Comparison of ENCODE assay signal across 8 mouse cellular contexts in the genomic region with DNA sequence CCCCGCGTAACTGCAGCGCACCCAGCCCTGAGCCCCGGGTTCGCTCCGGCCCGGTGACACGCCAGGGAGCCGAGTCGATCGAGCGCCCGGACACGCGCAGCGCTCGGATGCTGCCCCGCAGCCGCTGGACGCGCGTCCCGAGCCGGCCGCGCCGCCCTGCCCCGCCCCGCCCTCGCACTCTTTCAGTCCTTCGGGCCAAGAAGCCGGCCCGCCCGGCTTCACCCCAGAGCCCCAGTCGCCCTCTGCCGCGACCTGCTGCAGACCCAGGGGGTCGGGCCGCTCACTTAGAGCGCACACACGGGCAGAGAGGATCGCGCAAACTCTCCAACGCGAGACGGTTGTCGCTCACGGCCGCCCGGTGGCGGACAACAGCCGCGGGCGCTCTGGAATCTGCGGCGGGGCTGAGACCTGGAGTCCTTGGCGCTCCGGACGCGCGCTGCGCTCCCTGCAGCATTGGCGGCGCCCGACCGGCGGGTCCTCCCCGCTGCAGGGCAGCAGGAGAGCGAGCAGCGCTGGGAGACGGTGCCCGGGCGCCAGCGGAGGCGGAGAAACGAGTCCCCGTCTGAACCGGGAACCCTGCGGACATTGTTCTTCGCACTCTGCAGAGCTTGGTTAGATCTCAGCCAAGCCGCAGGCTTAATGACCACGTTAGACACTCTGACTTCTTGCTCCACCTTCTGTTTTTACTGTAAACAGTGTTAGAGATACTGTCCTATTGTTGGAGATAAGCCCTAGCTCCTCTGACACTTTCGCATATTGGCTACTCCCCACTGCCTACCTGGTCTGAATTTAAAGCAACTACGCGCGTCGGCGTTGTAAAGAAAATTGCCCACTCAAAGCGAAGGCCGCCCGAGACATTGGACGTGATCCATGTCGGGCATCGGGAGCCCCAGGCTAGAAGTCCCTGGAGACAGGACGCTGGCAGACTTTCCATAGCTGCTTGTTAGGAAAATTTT.
DNase-seq lines count a peak whose midpoint lies in the region; ATAC-seq and TF ChIP-seq lines count a peak whose summit lies in the region.

No protein-coding gene starts in this region.

- H3K4me3 ChIP-seq in forebrain, postnatal 0 days (ENCODE audit: low read depth, low read length): peak overlapping the region; percentile 93
- peak overlapping the region; percentile 87 for H3K4me3 ChIP-seq in lung, embryonic 16.5 days (ENCODE audit: low read length)

- peak; percentile 2 for ATAC-seq in forebrain, postnatal 0 days
- peak; percentile 46 for ATAC-seq in lung, embryonic 16.5 days (ENCODE audit: low read depth)

- peaks cover 7% of the 10 kb centered on the region; the same call in 1 of the 2 replicates for H3K4me1 ChIP-seq in forebrain, postnatal 0 days (ENCODE audit: insufficient read depth)
- H3K4me1 ChIP-seq in lung, embryonic 16.5 days (replicated peaks; ENCODE audit: control insufficient read depth, insufficient read depth, low read length): peaks cover 18% of the 10 kb centered on the region

- H3K36me3 ChIP-seq in forebrain, postnatal 0 days (ENCODE audit: insufficient read depth): no peaks in the 10 kb centered on the region
- H3K36me3 ChIP-seq in lung, embryonic 16.5 days (ENCODE audit: control insufficient read depth, insufficient read depth, low read length): no peaks in the 10 kb centered on the region

- intact Hi-C loops in heart, postnatal 36 days (cut with DNase I): loop anchor here (1.0 to 5.0 kb wide), 4 partner anchors 60 to 266 kb away; a partner anchor contains a TSS

- peak overlapping the region; percentile 80 for H3K4me2 ChIP-seq in forebrain, postnatal 0 days (ENCODE audit: low read depth)
- peak overlapping the region; percentile 89 for H3K4me2 ChIP-seq in lung, embryonic 16.5 days (ENCODE audit: low read depth, low read length)

- H3K27me3 ChIP-seq in forebrain, postnatal 0 days (ENCODE audit: insufficient read depth, low read length): no peaks in the 10 kb centered on the region; the same call in 1 of the 2 replicates
- no peaks in the 10 kb centered on the region for H3K27me3 ChIP-seq in lung, embryonic 16.5 days (ENCODE audit: control insufficient read depth, insufficient read depth, low read depth, low read length)

- peak; percentile 51 for DNase-seq in ES-CJ7 (ENCODE audit: low read depth, low spot score)
- DNase-seq in cerebellum, adult 11-12 months: peak; percentile 68
- DNase-seq in forebrain, postnatal 0 days: peak; percentile 77
- DNase-seq in heart, postnatal 36 days: peak; percentile 71 to 86
- peak; percentile 64 to 75 for DNase-seq in layer of hippocampus, postnatal 10 days (ENCODE audit: low spot score in 2 of 2)
- peak; percentile 51 for DNase-seq in ovary, adult 18-20 months (ENCODE audit: low spot score)
- peak; percentile 54 for DNase-seq in thymus, postnatal 25 days

- H3K9ac ChIP-seq in forebrain, postnatal 0 days: peak overlapping the region; percentile 90
- peak overlapping the region; percentile 95 for H3K9ac ChIP-seq in lung, embryonic 16.5 days (ENCODE audit: low read length)

- H3K9me3 ChIP-seq in forebrain, postnatal 0 days (ENCODE audit: low read length): no peaks in the 10 kb centered on the region
- no peaks in the 10 kb centered on the region for H3K9me3 ChIP-seq in lung, embryonic 16.5 days (ENCODE audit: control insufficient read depth, low read length)

- peak overlapping the region; percentile 94 for H3K27ac ChIP-seq in forebrain, postnatal 0 days (ENCODE audit: low read depth, low read length)
- H3K27ac ChIP-seq in lung, embryonic 16.5 days (ENCODE audit: low read length): peak overlapping the region; percentile 100

- TF ChIP-seq CTCF in forebrain, postnatal 0 days (IDR thresholded peaks at IDR 0.05; ENCODE audit: low read depth): peak; percentile 46; the same call in 1 of the 2 replicates

- WGBS in forebrain, postnatal 0 days: under 1% methylated on average over 89 of the region's 95 CpGs
- WGBS in lung, embryonic 16.5 days: under 1% methylated on average over 95 of the region's 95 CpGs

Comparison
In these comparisons a context has a peak if more than half of its experiments do, and no peak if none do; other contexts are left out.
1. Peak in every context shown above with its lines: DNase-seq, ATAC-seq, H3K4me3 ChIP-seq and H3K27ac ChIP-seq.